Comparison of ENCODE assay signal across 8 mouse cellular contexts in genomic region chr11:5296576-5297115, GRCm38 (mm10). TPM values are rescaled to one million over a fixed set of nuclear protein-coding genes. Genes with fewer than 3 reads are reported as not detected.
A peak's percentile ranks its signal among the peaks of the same experiment; 100 is the strongest.
DNase-seq lines count a peak whose midpoint lies in the region; ATAC-seq and TF ChIP-seq lines count a peak whose summit lies in the region.

No protein-coding gene starts in this region.

- H3K27me3 ChIP-seq in heart, postnatal 0 days (ENCODE audit: control insufficient read depth, insufficient read depth, low read length) = no peaks in the 10 kb centered on the region
- H3K27me3 ChIP-seq in forebrain, embryonic 15.5 days = no peaks in the 10 kb centered on the region
- H3K27me3 ChIP-seq in liver, embryonic 15.5 days = no peaks in the 10 kb centered on the region

- 0 out of 2 replicates have a peak, but pooled peaks have one; percentile 28 for ATAC-seq in heart, postnatal 0 days (ENCODE audit: insufficient read depth, low read depth)
- ATAC-seq in forebrain, embryonic 15.5 days (replicated peaks) = 0 out of 2 replicates have a peak, but pooled peaks have one; percentile 46
- no peak for ATAC-seq in liver, embryonic 15.5 days (ENCODE audit: insufficient read depth)

- no peak overlapping the region for H3K27ac ChIP-seq in heart, postnatal 0 days (ENCODE audit: low read depth)
- H3K27ac ChIP-seq in forebrain, embryonic 15.5 days (replicated peaks) = no peak overlapping the region; the same call in 1 of the 2 replicates
- H3K27ac ChIP-seq in liver, embryonic 15.5 days (replicated peaks) = peak overlapping the region; percentile 53

- TF ChIP-seq CTCF in heart, postnatal 0 days (IDR thresholded peaks at IDR 0.05; ENCODE audit: low read depth) = no peak

- H3K36me3 ChIP-seq in heart, postnatal 0 days (replicated peaks; ENCODE audit: control insufficient read depth, insufficient read depth, low read length) = no peaks in the 10 kb centered on the region
- no peaks in the 10 kb centered on the region for H3K36me3 ChIP-seq in forebrain, embryonic 15.5 days
- no peaks in the 10 kb centered on the region for H3K36me3 ChIP-seq in liver, embryonic 15.5 days (replicated peaks)

- peaks cover 28% of the 10 kb centered on the region for H3K4me1 ChIP-seq in heart, postnatal 0 days (ENCODE audit: control insufficient read depth, insufficient read depth)
- H3K4me1 ChIP-seq in forebrain, embryonic 15.5 days = peaks cover 16% of the 10 kb centered on the region
- H3K4me1 ChIP-seq in liver, embryonic 15.5 days (replicated peaks) = peaks cover 16% of the 10 kb centered on the region

- DNase-seq in heart, postnatal 0 days (ENCODE audit: low spot score) = no peak
- DNase-seq in heart, adult 11 months = no peak
- DNase-seq in CD4-positive, CD25-positive, alpha-beta regulatory T cell, adult 2 months (ENCODE audit: low read depth, low spot score) = peak; percentile 40
- DNase-seq in right cerebral cortex, postnatal 10 days (ENCODE audit: low spot score in 2 of 2) = no peak
- DNase-seq in layer of hippocampus, adult 18-20 months (ENCODE audit: low spot score in 2 of 2) = no peak
- no peak for DNase-seq in layer of hippocampus, adult 11-12 months (ENCODE audit: low spot score)

- H3K9ac ChIP-seq in heart, postnatal 0 days (replicated peaks; ENCODE audit: low read depth, low read length) = no peak overlapping the region
- H3K9ac ChIP-seq in forebrain, embryonic 15.5 days (replicated peaks) = no peak overlapping the region
- no peak overlapping the region for H3K9ac ChIP-seq in liver, embryonic 15.5 days

- H3K4me3 ChIP-seq in heart, postnatal 0 days (ENCODE audit: low read depth, low read length) = no peak overlapping the region
- H3K4me3 ChIP-seq in forebrain, embryonic 15.5 days = no peak overlapping the region
- H3K4me3 ChIP-seq in liver, embryonic 15.5 days (replicated peaks) = no peak overlapping the region

- WGBS in heart, postnatal 0 days = 58% methylated on average over 2 of the region's 2 CpGs
- 48% methylated on average over 2 of the region's 2 CpGs for WGBS in forebrain, embryonic 15.5 days
- 52% methylated on average over 2 of the region's 2 CpGs for WGBS in liver, embryonic 15.5 days (ENCODE audit: insufficient replicate concordance)

- H3K9me3 ChIP-seq in heart, postnatal 0 days (replicated peaks; ENCODE audit: control insufficient read depth, low read length) = no peaks in the 10 kb centered on the region
- H3K9me3 ChIP-seq in forebrain, embryonic 15.5 days = no peaks in the 10 kb centered on the region
- H3K9me3 ChIP-seq in liver, embryonic 15.5 days (replicated peaks) = no peaks in the 10 kb centered on the region

- no peak for TF ChIP-seq EP300 in heart, postnatal 0 days (IDR thresholded peaks at IDR 0.05; ENCODE audit: low read depth)

- no peak overlapping the region for H3K4me2 ChIP-seq in heart, postnatal 0 days (ENCODE audit: low read depth, low read length)
- H3K4me2 ChIP-seq in forebrain, embryonic 15.5 days (replicated peaks) = no peak overlapping the region
- H3K4me2 ChIP-seq in liver, embryonic 15.5 days = no peak overlapping the region

RNA-seq across cellular contexts. Expression of gene Kremen1, which starts 35.3 kb away (rescaled TPM):
- 90.2 and 103 TPM in 2 replicates for total RNA-seq in heart, postnatal 0 days (2014; rRNA removed; ENCODE audit: low replicate concordance)
- polyA plus RNA-seq in heart, postnatal 0 days (2015; fragmentation: Nextera tagmentation; extraction: Ambion mirVana) = 24.3 and 28.5 TPM in 2 replicates
- 5.4 and 6.5 TPM in 2 replicates for polyA plus RNA-seq in forebrain, embryonic 15.5 days (2015; fragmentation: Nextera tagmentation; extraction: Ambion mirVana)
- polyA plus RNA-seq in liver, embryonic 15.5 days (2015; fragmentation: Nextera tagmentation; extraction: Ambion mirVana) = 1.9 and 2.0 TPM in 2 replicates
- total RNA-seq in layer of hippocampus, adult 18-20 months (2021) = 10 to 100 TPM; 12.9 to 15.5 TPM
